Mouse (Mus musculus) WW6 (cell line): Measurements from ENCODE around the gene Tnfsf13b.

Experiments
- DNase-seq: peaks from one replicate; pipeline ENCODE4 v3.0.0-alpha.2; 2013; ENCODE audit warnings: low read depth, low spot score

The Tnfsf13b gene

GRCm38 (mm10) chr8:10045743-10046142, 39.5 kb downstream of the Tnfsf13b start:
- DNase-seq = no peak

GRCm38 (mm10) chr8:10049162-10049561, 42.9 kb downstream of the Tnfsf13b start:
- DNase-seq = no peak

GRCm38 (mm10) chr8:10051576-10051975, 45.3 kb downstream of the Tnfsf13b start:
- DNase-seq = no peak

GRCm38 (mm10) chr8:10053571-10053990, 47.3 kb downstream of the Tnfsf13b start:
- no peak for DNase-seq

- no peak for DNase-seq
These were observed 54.7 kb downstream of the Tnfsf13b start for GRCm38 (mm10) chr8:10061001-10061400.

- no peak for DNase-seq
These were observed 60.6 kb downstream of the Tnfsf13b start for GRCm38 (mm10) chr8:10066906-10067305.

GRCm38 (mm10) chr8:10067775-10068174, 61.5 kb downstream of the Tnfsf13b start:
- DNase-seq = no peak

GRCm38 (mm10) chr8:10072347-10072746, 66.1 kb downstream of the Tnfsf13b start:
- no peak for DNase-seq
